Mouse (Mus musculus) forebrain, embryonic 16.5 days (tissue): Measurements from ENCODE around the gene Olfr15. TPM values are rescaled to one million over a fixed set of nuclear protein-coding genes. Genes with fewer than 3 reads are reported as not detected.
"Not testable (repeated sequence)": the region's sequence is repeated elsewhere in the genome, so short reads cannot be mapped to it uniquely, and the experiment has no call there.

Experiments used
- ATAC-seq: fragments of 200-750 bp; cut with Nextera tagmentation; 2 replicates; pipeline ENCODE4 v1.8.0; 2017; ENCODE audit warnings: mild to moderate bottlenecking, moderate library complexity
- H3K27ac ChIP-seq: fragments of 300-500 bp; sonication (generic); 2 replicates; pipeline ENCODE4 v1.5.1; 2014; ENCODE audit warnings: low read length, control low read depth
- H3K27me3 ChIP-seq: fragments of 300-500 bp; sonication (generic); replicated peaks from 2 replicates; pipeline ENCODE4 v1.6.1; 2014; ENCODE audit warnings: low read length; ENCODE audit not compliant: control insufficient read depth, insufficient read depth
- H3K36me3 ChIP-seq: fragments of 300-500 bp; sonication (generic); 2 replicates; pipeline ENCODE4 v1.6.1; 2014; ENCODE audit not compliant: control insufficient read depth, insufficient read depth
- H3K4me1 ChIP-seq: fragments of 300-500 bp; sonication (generic); replicated peaks from 2 replicates; pipeline ENCODE4 v1.6.1; 2014; ENCODE audit warnings: low read length; ENCODE audit not compliant: control insufficient read depth, insufficient read depth
- H3K4me2 ChIP-seq: fragments of 300-500 bp; sonication (generic); 2 replicates; pipeline ENCODE4 v1.6.1; 2014; ENCODE audit warnings: mild to moderate bottlenecking, low read length, control low read depth
- H3K4me3 ChIP-seq: fragments of 300-500 bp; sonication (generic); replicated peaks from 2 replicates; pipeline ENCODE4 v1.5.1; 2014; ENCODE audit warnings: mild to moderate bottlenecking, low read length, control low read depth
- H3K9ac ChIP-seq: fragments of 300-500 bp; sonication (generic); replicated peaks from 2 replicates; pipeline ENCODE4 v1.6.1; 2014; ENCODE audit warnings: low read depth, low read length, control low read depth
- H3K9me3 ChIP-seq: fragments of 300-500 bp; sonication (generic); 2 replicates; pipeline ENCODE4 v1.6.1; 2016; ENCODE audit warnings: low read length; ENCODE audit not compliant: control insufficient read depth
- WGBS: fragments of 180-500 bp; shearing (Covaris S2); extraction: QIAGEN DNeasy Blood & Tissue Kit; methylation state at CpG from one replicate; pipeline ENCODE4 v1.1.7; 2014; 5-methylcytosine and 5-hydroxymethylcytosine counted together
- polyA plus RNA-seq: library from polyadenylated mRNA; unstranded; fragments of >200 nt; fragmentation: Nextera tagmentation; extraction: Ambion mirVana; gene quantifications from 2 replicates; pipeline ENCODE4 v1.2.1, GENCODE M21; 2015

Gene Olfr15
- 0.17 TPM in 1 of 2 replicates, not detected in the other for polyA plus RNA-seq

DNA sequence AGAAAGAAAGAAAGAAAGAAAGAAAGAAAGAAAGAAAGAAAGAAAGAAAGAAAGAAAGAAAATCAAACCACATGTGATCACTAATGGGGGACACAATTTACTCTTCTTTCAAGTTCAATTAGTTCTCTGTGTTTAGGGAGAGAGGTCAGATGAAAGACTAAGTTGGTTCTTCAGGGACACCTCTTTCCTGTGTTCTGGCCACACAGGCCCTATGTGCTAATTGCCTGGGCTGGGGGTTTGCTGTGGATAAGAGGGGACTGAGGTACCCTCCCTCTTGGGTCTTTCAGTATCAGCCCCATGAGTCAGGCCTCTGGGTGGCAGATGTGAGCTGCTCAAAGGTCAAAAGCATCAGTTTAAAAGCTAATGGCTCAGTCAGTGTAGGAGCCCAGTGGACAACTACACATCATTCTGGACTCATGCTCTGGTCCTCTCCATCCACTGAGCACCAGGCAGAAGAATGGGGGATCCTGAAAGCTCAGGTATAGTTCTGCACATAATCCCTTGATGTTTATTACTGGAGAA lies at the start of gene Olfr15:
TSS of gene Olfr15 (plus strand) at position 291 of the 522 bp plus-strand sequence.
- Histone ChIP-seq H3K9me3 (no peaks in the 10 kb centered on the region), H3K4me2 (no peak within 1 kb of the TSS), H3K36me3 (no peaks in the 10 kb centered on the region), H3K27me3 (no peaks in the 10 kb centered on the region), H3K4me3 (no peak within 1 kb of the TSS), H3K27ac (no peak within 1 kb of the TSS), H3K4me1 (no peaks in the 10 kb centered on the region), H3K9ac (no peak within 1 kb of the TSS)
- no peak for ATAC-seq

DNA sequence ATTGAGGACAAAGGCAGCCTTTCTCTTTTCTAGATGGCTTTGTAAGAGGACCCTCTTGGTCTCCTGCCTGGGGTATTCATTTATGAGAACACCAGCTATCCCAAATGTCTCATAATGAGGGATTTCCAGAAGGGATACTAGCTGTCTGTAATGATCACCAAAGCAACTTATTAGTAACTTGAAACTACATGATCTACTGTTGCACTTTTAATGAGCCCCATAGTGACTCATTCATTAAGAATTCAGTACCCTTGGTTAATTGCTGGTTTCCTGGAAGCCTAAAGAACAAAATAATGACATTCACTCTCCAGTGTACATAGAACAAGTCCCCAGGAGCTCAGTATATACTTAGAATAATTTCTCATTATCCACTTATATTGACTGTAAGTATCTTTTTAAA lies 49.4 kb upstream of the Olfr15 start:
- ATAC-seq, result no peak
- Histone ChIP-seq H3K9ac (no peak overlapping the region), H3K27me3 (no peaks in the 10 kb centered on the region), H3K4me3 (no peak overlapping the region), H3K4me2 (no peak overlapping the region), H3K4me1 (no peaks in the 10 kb centered on the region), H3K36me3 (no peaks in the 10 kb centered on the region), H3K27ac (no peak overlapping the region), H3K9me3 (no peaks in the 10 kb centered on the region)

- Histone ChIP-seq H3K4me2 (no peak overlapping the region), H3K27me3 (no peaks in the 10 kb centered on the region), H3K36me3 (no peaks in the 10 kb centered on the region), H3K9me3 (no peaks in the 10 kb centered on the region), H3K4me1 (no peaks in the 10 kb centered on the region), H3K4me3 (no peak overlapping the region), H3K27ac (no peak overlapping the region), H3K9ac (no peak overlapping the region)
- no peak for ATAC-seq
Measured at GRCm38 (mm10) chr16:3788394-3788793, 42.3 kb upstream of the Olfr15 start.

- Histone ChIP-seq H3K9me3 (no peaks in the 10 kb centered on the region), H3K4me2 (no peak overlapping the region), H3K9ac (no peak overlapping the region), H3K4me1 (no peaks in the 10 kb centered on the region), H3K36me3 (no peaks in the 10 kb centered on the region), H3K27ac (no peak overlapping the region), H3K27me3 (no peaks in the 10 kb centered on the region), H3K4me3 (no peak overlapping the region)
- ATAC-seq, result no peak
- 85% methylated on average over 3 of the region's 3 CpGs for WGBS
Measured at GRCm38 (mm10) chr16:3808176-3808575, 22.5 kb upstream of the Olfr15 start.

DNA sequence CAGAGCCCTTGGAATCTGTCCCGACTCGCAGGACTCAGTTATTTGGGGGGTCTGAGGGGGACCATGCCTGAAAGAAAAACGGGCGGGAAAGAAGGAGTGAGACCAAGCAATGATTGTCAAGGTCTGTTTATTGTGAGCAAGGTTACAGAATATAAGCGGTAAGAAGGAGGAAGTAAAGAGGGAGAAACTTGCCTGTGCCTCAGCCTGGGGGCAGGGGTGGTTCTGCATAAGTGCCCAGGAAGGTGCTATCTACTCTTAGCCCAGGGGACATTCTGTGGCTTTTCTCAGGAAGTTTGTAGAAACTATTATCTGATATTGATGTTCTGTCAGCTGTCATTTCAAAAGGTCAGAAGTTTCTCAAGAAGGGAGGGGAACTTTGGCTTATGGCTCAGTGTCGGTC lies 16.0 kb upstream of the Olfr15 start:
- WGBS, result 87% methylated on average over 6 of the region's 6 CpGs
- not testable (repeated sequence) for H3K4me2 ChIP-seq, H3K4me1 ChIP-seq, H3K4me3 ChIP-seq, H3K27me3 ChIP-seq, H3K9me3 ChIP-seq, ATAC-seq, H3K27ac ChIP-seq, H3K36me3 ChIP-seq, H3K9ac ChIP-seq

DNA sequence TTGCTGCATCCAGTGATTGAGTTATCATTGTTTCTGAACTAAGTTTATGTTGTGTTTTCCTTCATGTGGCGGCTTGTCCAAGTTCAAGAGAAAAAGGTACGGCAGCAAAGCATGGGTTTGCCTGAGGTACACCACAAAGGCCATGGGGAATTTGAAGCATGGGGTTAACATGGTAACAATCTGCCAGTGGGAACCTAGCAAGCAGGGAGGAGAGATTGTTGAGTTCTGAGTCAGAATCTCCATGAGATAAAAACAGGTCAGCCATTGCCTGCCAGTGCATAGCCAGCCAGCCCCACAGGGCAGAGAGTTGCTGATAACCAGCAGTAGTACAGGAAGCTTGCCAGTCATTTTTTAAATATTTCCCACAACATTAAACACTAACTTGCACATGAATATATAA lies 10.5 kb upstream of the Olfr15 start:
- no peaks in the 10 kb centered on the region for H3K36me3 ChIP-seq
- WGBS, result 91% methylated on average over 2 of the region's 2 CpGs
- no peak overlapping the region for H3K4me3 ChIP-seq
- H3K27me3 ChIP-seq, result no peaks in the 10 kb centered on the region
- H3K4me2 ChIP-seq, result no peak overlapping the region
- H3K4me1 ChIP-seq, result no peaks in the 10 kb centered on the region
- no peaks in the 10 kb centered on the region for H3K9me3 ChIP-seq
- H3K27ac ChIP-seq, result no peak overlapping the region
- no peak overlapping the region for H3K9ac ChIP-seq
- no peak for ATAC-seq

DNA sequence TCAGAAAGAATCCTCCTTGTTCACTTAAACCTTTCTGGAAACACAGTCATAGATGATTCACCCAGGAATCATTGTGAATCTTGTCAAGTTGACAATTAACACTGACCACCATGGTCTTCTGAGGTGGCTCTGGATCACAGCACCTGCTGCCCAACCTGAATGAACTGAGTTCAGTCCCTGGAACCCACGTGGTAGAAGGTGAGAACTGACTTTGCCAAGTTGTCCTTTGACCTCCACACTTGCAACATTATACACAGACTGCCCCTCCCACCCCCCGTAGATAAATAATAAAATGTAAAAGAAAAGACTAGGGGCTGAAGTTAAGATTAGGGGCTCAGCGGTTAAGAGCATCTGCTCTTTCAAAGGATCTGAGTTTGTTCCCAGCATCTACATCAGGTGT lies 2.7 kb upstream of the Olfr15 start:
- 59% methylated on average over 3 of the region's 3 CpGs for WGBS
- ATAC-seq, result no peak
- Histone ChIP-seq H3K4me2 (no peak overlapping the region), H3K36me3 (no peaks in the 10 kb centered on the region), H3K27me3 (no peaks in the 10 kb centered on the region), H3K27ac (no peak overlapping the region), H3K9me3 (no peaks in the 10 kb centered on the region), H3K4me1 (no peaks in the 10 kb centered on the region), H3K9ac (no peak overlapping the region), H3K4me3 (no peak overlapping the region)

DNA sequence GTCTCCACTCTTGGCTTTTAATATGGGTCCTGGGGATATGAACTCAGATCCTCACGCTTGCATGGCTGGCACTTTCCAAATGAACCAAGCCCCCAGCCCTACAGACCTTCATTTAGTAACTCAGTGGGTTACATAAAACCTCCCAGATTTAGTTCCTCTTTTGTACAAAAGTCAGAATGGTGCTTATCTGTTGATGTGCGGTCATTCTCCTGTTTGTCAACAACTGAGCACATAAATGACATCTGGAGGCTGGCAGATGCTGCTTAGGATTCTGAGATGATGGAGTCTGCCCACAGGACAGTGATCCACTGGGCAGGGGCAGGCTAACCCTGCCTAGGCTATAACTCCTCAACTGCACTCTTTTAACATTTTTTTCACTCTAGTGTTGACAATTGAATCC lies 951 bp upstream of the Olfr15 start:
- no peaks in the 10 kb centered on the region for H3K4me1 ChIP-seq
- no peak overlapping the region for H3K9ac ChIP-seq
- no peak overlapping the region for H3K27ac ChIP-seq
- H3K27me3 ChIP-seq, result no peaks in the 10 kb centered on the region
- no peak overlapping the region for H3K4me3 ChIP-seq
- no peak overlapping the region for H3K4me2 ChIP-seq
- 89% methylated on average over 2 of the region's 2 CpGs for WGBS
- no peaks in the 10 kb centered on the region for H3K36me3 ChIP-seq
- no peak for ATAC-seq
- no peaks in the 10 kb centered on the region for H3K9me3 ChIP-seq

GRCm38 (mm10) chr16:3835461-3835860 lies 4.8 kb downstream of the Olfr15 start:
- H3K27me3 ChIP-seq, result no peaks in the 10 kb centered on the region
- no peak for ATAC-seq

GRCm38 (mm10) chr16:3839157-3839885 lies 8.6 kb downstream of the Olfr15 start:
- Histone ChIP-seq H3K36me3 (no peaks in the 10 kb centered on the region), H3K27ac (no peak overlapping the region)
- WGBS, result 67% methylated on average over 17 of the region's 17 CpGs

More at GRCm38 (mm10) chr16:3835461-3835860, 4.8 kb downstream of the Olfr15 start:
- WGBS, result 86% methylated on average over 2 of the region's 2 CpGs
- Histone ChIP-seq H3K36me3 (no peaks in the 10 kb centered on the region), H3K27ac (no peak overlapping the region), H3K4me2 (no peak overlapping the region), H3K9ac (no peak overlapping the region), H3K4me1 (no peaks in the 10 kb centered on the region), H3K4me3 (no peak overlapping the region), H3K9me3 (no peaks in the 10 kb centered on the region)

More at GRCm38 (mm10) chr16:3839157-3839885, 8.6 kb downstream of the Olfr15 start:
- H3K4me2 ChIP-seq, result no peak overlapping the region
- H3K9me3 ChIP-seq, result no peaks in the 10 kb centered on the region
- H3K4me1 ChIP-seq, result no peaks in the 10 kb centered on the region
- no peak for ATAC-seq
- no peaks in the 10 kb centered on the region for H3K27me3 ChIP-seq
- no peak overlapping the region for H3K9ac ChIP-seq
- no peak overlapping the region for H3K4me3 ChIP-seq
